Mouse (Mus musculus): ENCODE measurements around the gene Epb41l3. TPM values are rescaled to one million over a fixed set of nuclear protein-coding genes. Genes with fewer than 3 reads are reported as not detected.
"Not testable (repeated sequence)": the region's sequence is repeated elsewhere in the genome, so short reads cannot be mapped to it uniquely, and the experiment has no call there.

Gene Epb41l3
- polyA plus RNA-seq, 1 experiment from 2014 or later = 28.7 TPM

DNA sequence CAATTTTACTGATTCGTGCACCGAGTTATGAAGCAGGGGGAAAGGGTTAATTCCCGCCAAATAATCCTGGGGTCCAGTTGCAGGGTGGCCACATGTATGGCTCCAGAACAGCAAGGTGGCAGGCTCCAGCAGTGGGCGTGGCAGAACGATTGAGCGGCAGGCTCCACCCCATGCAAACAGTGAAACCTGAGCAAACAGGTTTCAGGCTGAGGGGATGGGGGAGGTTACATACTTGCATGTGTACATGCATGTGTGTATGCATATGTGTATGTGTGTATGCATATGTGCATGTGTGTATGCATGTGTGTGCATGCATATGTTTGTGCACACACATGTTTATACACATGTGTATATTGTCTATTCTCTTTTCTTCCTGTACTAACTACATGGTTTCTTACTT lies 46.9 kb downstream of the Epb41l3 start:
- not testable (repeated sequence) for H3K9ac ChIP-seq (ENCODE audit: low read depth, low read length); DNase-seq (ENCODE audit: low spot score)

GRCm38 (mm10) chr17:69127436-69127835 lies 52.0 kb downstream of the Epb41l3 start:
- H3K9ac ChIP-seq (ENCODE audit: low read depth, low read length) = no peak overlapping the region
- WGBS = 69% methylated on average over 7 of the region's 7 CpGs

More for the DNA sequence above, 46.9 kb downstream of the Epb41l3 start:
- WGBS = 19% methylated on average over 6 of the region's 6 CpGs
- not testable (repeated sequence) for H3K27me3 ChIP-seq (replicated peaks; ENCODE audit: control insufficient read depth, insufficient read depth, low read length); H3K4me3 ChIP-seq (ENCODE audit: low read depth, low read length); H3K27ac ChIP-seq (ENCODE audit: low read depth, low read length); H3K36me3 ChIP-seq (ENCODE audit: control insufficient read depth, insufficient read depth, low read length); H3K4me1 ChIP-seq (replicated peaks; ENCODE audit: control insufficient read depth, insufficient read depth, low read length); H3K9me3 ChIP-seq (ENCODE audit: control insufficient read depth, low read length)
- 0 out of 2 replicates have a peak, but pooled peaks have one; percentile 43 for ATAC-seq (replicated peaks; ENCODE audit: low FRiP score)
- peak overlapping the region; percentile 41 for H3K4me2 ChIP-seq

GRCm38 (mm10) chr17:69127981-69128380 lies 52.5 kb downstream of the Epb41l3 start:
- DNase-seq (ENCODE audit: low spot score) (no peak), ATAC-seq (replicated peaks; ENCODE audit: low FRiP score) (no peak)
- Histone ChIP-seq H3K4me1 (replicated peaks; ENCODE audit: control insufficient read depth, insufficient read depth, low read length) (no peaks in the 10 kb centered on the region), H3K4me3 (ENCODE audit: low read depth, low read length) (no peak overlapping the region), H3K4me2 (no peak overlapping the region), H3K27me3 (replicated peaks; ENCODE audit: control insufficient read depth, insufficient read depth, low read length) (no peaks in the 10 kb centered on the region), H3K9ac (ENCODE audit: low read depth, low read length) (no peak overlapping the region), H3K36me3 (ENCODE audit: control insufficient read depth, insufficient read depth, low read length) (no peaks in the 10 kb centered on the region), H3K27ac (ENCODE audit: low read depth, low read length) (no peak overlapping the region), H3K9me3 (ENCODE audit: control insufficient read depth, low read length) (no peaks in the 10 kb centered on the region)
- 76% methylated on average over 5 of the region's 5 CpGs for WGBS

More at GRCm38 (mm10) chr17:69127436-69127835, 52.0 kb downstream of the Epb41l3 start:
- Histone ChIP-seq H3K9me3 (ENCODE audit: control insufficient read depth, low read length) (no peaks in the 10 kb centered on the region), H3K4me1 (replicated peaks; ENCODE audit: control insufficient read depth, insufficient read depth, low read length) (no peaks in the 10 kb centered on the region), H3K27me3 (replicated peaks; ENCODE audit: control insufficient read depth, insufficient read depth, low read length) (no peaks in the 10 kb centered on the region), H3K4me2 (no peak overlapping the region), H3K36me3 (ENCODE audit: control insufficient read depth, insufficient read depth, low read length) (no peaks in the 10 kb centered on the region), H3K4me3 (ENCODE audit: low read depth, low read length) (no peak overlapping the region), H3K27ac (ENCODE audit: low read depth, low read length) (no peak overlapping the region)
- ATAC-seq (replicated peaks; ENCODE audit: low FRiP score) (no peak), DNase-seq (ENCODE audit: low spot score) (no peak)

DNA sequence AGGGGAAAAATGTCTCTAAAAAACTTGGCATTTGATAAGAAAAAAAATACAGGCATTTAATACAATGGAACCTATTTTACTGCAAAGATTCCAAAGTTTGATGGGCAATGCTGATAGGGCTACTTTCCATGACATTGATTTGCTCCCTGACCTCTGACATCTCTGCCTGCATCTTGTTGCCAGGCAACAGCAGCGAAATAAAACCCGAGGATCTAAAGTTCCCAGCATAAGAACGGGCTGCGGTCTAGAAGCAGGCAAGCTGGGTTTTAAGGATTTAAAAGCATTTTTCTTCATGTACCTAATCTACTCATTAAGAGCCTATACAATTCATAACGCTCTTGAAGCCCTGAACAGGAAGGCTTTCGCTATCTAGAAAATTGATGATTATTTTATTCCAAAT lies 54.0 kb downstream of the Epb41l3 start:
- no peak for DNase-seq (ENCODE audit: low spot score)
- no peak overlapping the region for H3K4me3 ChIP-seq (ENCODE audit: low read depth, low read length)
- H3K4me2 ChIP-seq = no peak overlapping the region
- H3K9me3 ChIP-seq (ENCODE audit: control insufficient read depth, low read length) = no peaks in the 10 kb centered on the region
- no peaks in the 10 kb centered on the region for H3K4me1 ChIP-seq (replicated peaks; ENCODE audit: control insufficient read depth, insufficient read depth, low read length)
- 57% methylated on average over 6 of the region's 6 CpGs for WGBS
- H3K36me3 ChIP-seq (ENCODE audit: control insufficient read depth, insufficient read depth, low read length) = no peaks in the 10 kb centered on the region
- no peaks in the 10 kb centered on the region for H3K27me3 ChIP-seq (replicated peaks; ENCODE audit: control insufficient read depth, insufficient read depth, low read length)
- no peak overlapping the region for H3K27ac ChIP-seq (ENCODE audit: low read depth, low read length)
- no peak for ATAC-seq (replicated peaks; ENCODE audit: low FRiP score)
- no peak overlapping the region for H3K9ac ChIP-seq (ENCODE audit: low read depth, low read length)

- Histone ChIP-seq H3K36me3 (ENCODE audit: control insufficient read depth, insufficient read depth, low read length) (no peaks in the 10 kb centered on the region), H3K4me1 (replicated peaks; ENCODE audit: control insufficient read depth, insufficient read depth, low read length) (no peaks in the 10 kb centered on the region), H3K9me3 (ENCODE audit: control insufficient read depth, low read length) (no peaks in the 10 kb centered on the region), H3K9ac (ENCODE audit: low read depth, low read length) (no peak overlapping the region), H3K4me3 (ENCODE audit: low read depth, low read length) (no peak overlapping the region), H3K4me2 (no peak overlapping the region), H3K27me3 (replicated peaks; ENCODE audit: control insufficient read depth, insufficient read depth, low read length) (no peaks in the 10 kb centered on the region), H3K27ac (ENCODE audit: low read depth, low read length) (no peak overlapping the region)
- ATAC-seq (replicated peaks; ENCODE audit: low FRiP score) (no peak), DNase-seq (ENCODE audit: low spot score) (no peak)
- WGBS = 48% methylated on average over 3 of the region's 3 CpGs
Observed at GRCm38 (mm10) chr17:69143017-69143416, 67.5 kb downstream of the Epb41l3 start.

GRCm38 (mm10) chr17:69150826-69151225 lies 75.3 kb downstream of the Epb41l3 start:
- Histone ChIP-seq H3K27ac (ENCODE audit: low read depth, low read length) (no peak overlapping the region), H3K4me3 (ENCODE audit: low read depth, low read length) (no peak overlapping the region), H3K4me1 (replicated peaks; ENCODE audit: control insufficient read depth, insufficient read depth, low read length) (no peaks in the 10 kb centered on the region), H3K4me2 (no peak overlapping the region), H3K9me3 (ENCODE audit: control insufficient read depth, low read length) (no peaks in the 10 kb centered on the region), H3K9ac (ENCODE audit: low read depth, low read length) (no peak overlapping the region), H3K27me3 (replicated peaks; ENCODE audit: control insufficient read depth, insufficient read depth, low read length) (peaks cover 3% of the 10 kb centered on the region), H3K36me3 (ENCODE audit: control insufficient read depth, insufficient read depth, low read length) (no peaks in the 10 kb centered on the region)
- no peak for ATAC-seq (replicated peaks; ENCODE audit: low FRiP score)
- DNase-seq (ENCODE audit: low spot score) = no peak

DNA sequence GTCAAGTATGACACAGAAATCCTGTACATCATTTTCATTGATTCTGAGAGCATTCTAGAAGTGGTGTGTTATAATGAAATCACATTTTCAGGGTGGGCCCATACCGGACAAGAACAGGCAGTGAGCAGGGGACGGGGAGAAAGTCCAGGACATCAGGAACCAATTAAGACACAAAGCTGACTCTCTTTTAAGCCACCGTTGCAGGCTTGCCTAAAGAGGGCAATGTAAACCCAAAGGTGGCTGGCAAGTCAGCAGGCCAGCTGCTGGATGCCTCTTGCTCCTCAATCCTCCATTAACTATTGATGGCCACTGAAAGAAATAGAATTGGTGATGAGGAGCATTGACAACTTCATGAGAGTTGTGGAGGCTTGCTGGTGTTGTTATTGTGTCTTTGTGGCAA lies 75.8 kb downstream of the Epb41l3 start:
- Histone ChIP-seq H3K4me1 (replicated peaks; ENCODE audit: control insufficient read depth, insufficient read depth, low read length) (no peaks in the 10 kb centered on the region), H3K9ac (ENCODE audit: low read depth, low read length) (no peak overlapping the region), H3K27me3 (replicated peaks; ENCODE audit: control insufficient read depth, insufficient read depth, low read length) (peaks cover 6% of the 10 kb centered on the region), H3K27ac (ENCODE audit: low read depth, low read length) (no peak overlapping the region), H3K9me3 (ENCODE audit: control insufficient read depth, low read length) (no peaks in the 10 kb centered on the region), H3K4me2 (no peak overlapping the region), H3K4me3 (ENCODE audit: low read depth, low read length) (no peak overlapping the region), H3K36me3 (ENCODE audit: control insufficient read depth, insufficient read depth, low read length) (no peaks in the 10 kb centered on the region)
- no peak for DNase-seq (ENCODE audit: low spot score)
- no peak for ATAC-seq (replicated peaks; ENCODE audit: low FRiP score)
- WGBS = 42% methylated on average over 3 of the region's 3 CpGs

DNA sequence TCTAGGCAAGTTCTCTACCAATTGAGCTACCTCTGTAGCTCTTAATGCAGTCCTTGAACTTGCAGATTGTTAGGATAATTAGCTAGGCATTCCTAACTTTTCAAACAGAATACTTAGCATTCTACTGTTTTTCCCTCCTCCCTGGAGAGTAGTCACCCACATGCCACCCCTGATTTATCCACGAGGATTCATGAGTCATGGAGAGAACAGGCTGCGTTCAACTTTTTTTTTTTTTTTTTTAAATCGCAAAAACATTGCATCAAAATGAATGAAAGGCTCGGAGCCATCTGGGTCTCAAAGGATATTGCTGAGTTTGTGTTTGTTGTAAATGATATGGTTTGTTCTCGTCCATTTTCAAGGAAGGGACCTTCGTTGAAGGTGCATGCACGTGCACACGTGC lies 79.6 kb downstream of the Epb41l3 start:
- WGBS = 81% methylated on average over 8 of the region's 8 CpGs
- DNase-seq (ENCODE audit: low spot score) = no peak
- H3K4me3 ChIP-seq (ENCODE audit: low read depth, low read length) = no peak overlapping the region
- H3K9me3 ChIP-seq (ENCODE audit: control insufficient read depth, low read length) = no peaks in the 10 kb centered on the region
- H3K4me1 ChIP-seq (replicated peaks; ENCODE audit: control insufficient read depth, insufficient read depth, low read length) = no peaks in the 10 kb centered on the region
- no peak overlapping the region for H3K9ac ChIP-seq (ENCODE audit: low read depth, low read length)
- peaks cover 23% of the 10 kb centered on the region for H3K27me3 ChIP-seq (replicated peaks; ENCODE audit: control insufficient read depth, insufficient read depth, low read length)
- no peak overlapping the region for H3K27ac ChIP-seq (ENCODE audit: low read depth, low read length)
- no peak for ATAC-seq (replicated peaks; ENCODE audit: low FRiP score)
- H3K4me2 ChIP-seq = no peak overlapping the region
- H3K36me3 ChIP-seq (ENCODE audit: control insufficient read depth, insufficient read depth, low read length) = no peaks in the 10 kb centered on the region

DNA sequence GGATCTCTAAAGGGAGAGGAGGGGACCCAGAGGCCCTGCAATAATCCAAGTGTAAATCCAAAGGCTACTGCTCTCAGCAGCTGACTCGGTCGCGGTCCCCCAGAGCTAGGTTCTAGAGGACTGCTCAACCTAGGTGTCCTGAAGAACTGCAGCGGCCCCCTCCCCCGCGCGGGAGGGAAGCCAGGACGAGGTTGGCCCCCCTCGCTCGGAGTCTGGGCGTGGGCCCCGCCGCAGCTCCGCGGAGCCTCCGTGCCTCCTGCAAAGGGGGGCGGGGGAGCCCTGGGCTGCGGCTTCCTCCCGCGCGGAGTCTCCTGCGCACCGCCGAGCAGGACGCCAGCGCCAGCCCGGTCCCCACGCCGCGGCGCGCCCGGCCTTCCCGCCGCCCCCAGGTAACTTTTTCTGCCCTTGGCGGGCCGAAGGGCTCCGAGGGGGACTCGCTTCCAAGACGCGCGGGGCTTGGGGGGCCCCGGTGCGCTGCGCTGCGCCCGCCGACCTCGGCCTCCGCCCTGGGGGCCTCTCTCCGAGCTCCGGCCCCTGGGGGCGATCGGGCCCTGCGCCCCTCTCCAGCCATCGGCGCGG lies 81.1 kb downstream of the Epb41l3 start:
- H3K27ac ChIP-seq (ENCODE audit: low read depth, low read length) = no peak overlapping the region

More for the DNA sequence above, 81.1 kb downstream of the Epb41l3 start:
- Histone ChIP-seq H3K4me2 (peak overlapping the region; percentile 71), H3K9me3 (ENCODE audit: control insufficient read depth, low read length) (no peaks in the 10 kb centered on the region), H3K27me3 (replicated peaks; ENCODE audit: control insufficient read depth, insufficient read depth, low read length) (peaks cover 23% of the 10 kb centered on the region), H3K36me3 (ENCODE audit: control insufficient read depth, insufficient read depth, low read length) (no peaks in the 10 kb centered on the region), H3K9ac (ENCODE audit: low read depth, low read length) (peak overlapping the region; percentile 63), H3K4me1 (replicated peaks; ENCODE audit: control insufficient read depth, insufficient read depth, low read length) (no peaks in the 10 kb centered on the region), H3K4me3 (ENCODE audit: low read depth, low read length) (peak overlapping the region; percentile 62)
- peak; percentile 59 for ATAC-seq (replicated peaks; ENCODE audit: low FRiP score)
- peak; percentile 61 for DNase-seq (ENCODE audit: low spot score)
- WGBS = under 1% methylated on average over 47 of the region's 58 CpGs
